In genomic region chr12:94831400-94831799, GRCm38 (mm10) we compare ENCODE assay signal across 20 mouse cellular contexts.
DNase-seq lines count a peak whose midpoint lies in the region; ATAC-seq and TF ChIP-seq lines count a peak whose summit lies in the region.
"Had no signal": no experiment of that assay in that cellular context is flagged by ENCODE, and none has a peak within 500 bp of the region (broad histone marks: within the 10 kb centered on the region; RNA-seq: fewer than 3 reads in every experiment).

No protein-coding gene starts in this region.

- TF ChIP-seq POLR2A in brain, embryonic 14.5 days (IDR thresholded peaks at IDR 0.05; ENCODE audit: borderline replicate concordance, extremely low read depth, insufficient read depth, insufficient read length, poor library complexity, severe bottlenecking), result no peak

- no peak overlapping the region for H3K4me2 ChIP-seq in forebrain, embryonic 14.5 days (ENCODE audit: low read length)
- H3K4me2 ChIP-seq: heart, embryonic 11.5 days; heart, embryonic 15.5 days; hindbrain, embryonic 13.5 days had no signal

- no peaks in the 10 kb centered on the region for H3K9me3 ChIP-seq in forebrain, embryonic 14.5 days (replicated peaks; ENCODE audit: control insufficient read depth, low read length)
- no peaks in the 10 kb centered on the region for H3K9me3 ChIP-seq in forebrain, embryonic 10.5 days
- H3K9me3 ChIP-seq: heart, embryonic 15.5 days; hindbrain, embryonic 13.5 days had no signal

- no peak for TF ChIP-seq CTCF in brain, embryonic 14.5 days (IDR thresholded peaks at IDR 0.05; ENCODE audit: borderline replicate concordance, extremely low read depth, insufficient read depth, insufficient read length)

- H3K9ac ChIP-seq in forebrain, embryonic 14.5 days (ENCODE audit: low read length), result no peak overlapping the region
- H3K9ac ChIP-seq: heart, embryonic 15.5 days; hindbrain, embryonic 13.5 days had no signal

- ATAC-seq in forebrain, embryonic 14.5 days, result peak; percentile 74; the same call in 1 of the 2 replicates
- ATAC-seq: intestine, postnatal 0 days had no signal

- H3K27ac ChIP-seq in forebrain, embryonic 14.5 days (ENCODE audit: low read depth, low read length), result no peak overlapping the region
- no peak overlapping the region for H3K27ac ChIP-seq in forebrain, embryonic 10.5 days
- H3K27ac ChIP-seq: heart, adult 2 months; heart, embryonic 15.5 days; hindbrain, embryonic 13.5 days had no signal

- H3K27me3 ChIP-seq in forebrain, embryonic 14.5 days (replicated peaks; ENCODE audit: control insufficient read depth, insufficient read depth, low read length), result no peaks in the 10 kb centered on the region
- no peaks in the 10 kb centered on the region for H3K27me3 ChIP-seq in forebrain, embryonic 10.5 days (ENCODE audit: poor library complexity, severe bottlenecking)
- H3K27me3 ChIP-seq: CH12.LX; heart, embryonic 15.5 days; hindbrain, embryonic 13.5 days had no signal

- no peaks in the 10 kb centered on the region for H3K36me3 ChIP-seq in forebrain, embryonic 14.5 days (ENCODE audit: control insufficient read depth, insufficient read depth, low read length)
- H3K36me3 ChIP-seq in forebrain, embryonic 10.5 days (replicated peaks), result no peaks in the 10 kb centered on the region
- H3K36me3 ChIP-seq: heart, embryonic 15.5 days; hindbrain, embryonic 13.5 days had no signal

- DNase-seq in forebrain, embryonic 14.5 days (ENCODE audit: low spot score), result peak; percentile 61
- no peak for DNase-seq in forebrain, embryonic 10.5 days (ENCODE audit: extremely low spot score, low spot score)
- peak; percentile 72 for DNase-seq in brain, embryonic 14.5 days (ENCODE audit: low read depth)
- peak; percentile 16 for DNase-seq in forelimb bud, embryonic 11.5 days (ENCODE audit: low read depth, low spot score)
- no peak for DNase-seq in spleen, adult 18-20 months
- DNase-seq in right cerebral cortex, postnatal 14 days, result no peak
- DNase-seq: adrenal gland, adult 2 months; adrenal gland, postnatal 25 days; cerebellum, adult 18-20 months; cerebellum, adult 9-11 months; cerebellum, postnatal 36 days; gastrocnemius, postnatal 14 days; heart, adult 2 months; heart, postnatal 14 days; kidney, adult 8-10 months had no signal

- H3K4me1 ChIP-seq in forebrain, embryonic 14.5 days (ENCODE audit: control insufficient read depth, insufficient read depth, low read length), result no peaks in the 10 kb centered on the region
- H3K4me1 ChIP-seq in forebrain, embryonic 10.5 days, result no peaks in the 10 kb centered on the region
- H3K4me1 ChIP-seq: heart, embryonic 15.5 days; hindbrain, embryonic 13.5 days had no signal

- 58% methylated on average over 2 of the region's 2 CpGs for WGBS in forebrain, embryonic 14.5 days
- 89% methylated on average over 2 of the region's 2 CpGs for WGBS in forebrain, embryonic 10.5 days

- H3K4me3 ChIP-seq in forebrain, embryonic 14.5 days (ENCODE audit: low read depth, low read length), result no peak overlapping the region
- H3K4me3 ChIP-seq in forebrain, embryonic 10.5 days, result no peak overlapping the region
- H3K4me3 ChIP-seq: heart, adult 2 months; heart, embryonic 15.5 days; hindbrain, embryonic 13.5 days had no signal

Comparison
In these comparisons a context has a peak if more than half of its experiments do, and no peak if none do; other contexts are left out.
1. DNase-seq: peak in forebrain, embryonic 14.5 days (single experiment), brain, embryonic 14.5 days (single experiment) and forelimb bud, embryonic 11.5 days (single experiment); none in forebrain, embryonic 10.5 days (single experiment), spleen, adult 18-20 months (0 of 2) and right cerebral cortex, postnatal 14 days (single experiment).